Mouse (Mus musculus) ES-E14 (cell line): Measurements from ENCODE around the gene Grin2b. TPM values are rescaled to one million over a fixed set of nuclear protein-coding genes. Genes with fewer than 3 reads are reported as not detected.
A peak's percentile ranks its signal among the peaks of the same experiment; 100 is the strongest.

ENCODE experiments used
- DNase-seq: peaks from one replicate; pipeline ENCODE4 v3.0.0-alpha.2; 2013; ENCODE audit warnings: low read depth, low spot score
- H3K27ac ChIP-seq: 2 replicates; pipeline ENCODE4 v1.5.1; 2012; ENCODE audit warnings: low read depth, mild to moderate bottlenecking, low read length, moderate library complexity, mixed read lengths; ENCODE audit not compliant: poor library complexity, insufficient read depth, severe bottlenecking
- H3K36me3 ChIP-seq: 2 replicates; pipeline ENCODE4 v1.6.1; 2012; ENCODE audit warnings: mild to moderate bottlenecking, low read length, moderate library complexity, mixed read lengths; ENCODE audit not compliant: control insufficient read depth, poor library complexity, insufficient read depth, severe bottlenecking
- H3K4me1 ChIP-seq, 2 experiments: fragments of 150-350 bp in 1 of 2; sonication (generic) in 1 of 2; 2 replicates each; pipeline ENCODE4 v1.6.1; 2012; ENCODE audit warnings: low read length in 2 of 2, mild to moderate bottlenecking in 1 of 2, mixed read lengths in 1 of 2; ENCODE audit not compliant: control insufficient read depth in 2 of 2, insufficient read depth in 2 of 2, poor library complexity in 1 of 2
- H3K4me3 ChIP-seq, 2 experiments: fragments of 150-350 bp in 1 of 2; sonication (generic) in 1 of 2; 2 replicates each; pipeline ENCODE4 v1.5.1; 2012; ENCODE audit warnings: low read length in 2 of 2, low read depth in 1 of 2, mild to moderate bottlenecking in 1 of 2, mixed read lengths in 1 of 2; ENCODE audit not compliant: insufficient read depth in 1 of 2, poor library complexity in 1 of 2, severe bottlenecking in 1 of 2
- H3K9ac ChIP-seq: 2 replicates; pipeline ENCODE4 v1.6.1; 2012; ENCODE audit warnings: low read depth, mild to moderate bottlenecking, low read length, mixed read lengths; ENCODE audit not compliant: poor library complexity, insufficient read depth, severe bottlenecking
- H3K9me3 ChIP-seq: fragments of 150-350 bp; sonication (generic); 2 replicates; pipeline ENCODE4 v1.6.1; 2012; ENCODE audit warnings: low read depth, mild to moderate bottlenecking, low read length; ENCODE audit not compliant: control insufficient read depth, insufficient read depth
- CHD2 ChIP-seq: IDR thresholded peaks from 2 replicates; pipeline ENCODE4 v1.6.1; 2014; ENCODE audit warnings: mild to moderate bottlenecking, low read depth, low read length, inconsistent platforms
- HCFC1 ChIP-seq: IDR thresholded peaks from 2 replicates; pipeline ENCODE4 v1.6.1; 2012; ENCODE audit warnings: low read length, inconsistent platforms, borderline replicate concordance; ENCODE audit not compliant: insufficient read depth
- MAFK ChIP-seq: IDR thresholded peaks from 2 replicates; pipeline ENCODE4 v1.6.1; 2014; ENCODE audit warnings: mild to moderate bottlenecking, low read depth, low read length, inconsistent platforms; ENCODE audit not compliant: insufficient read depth
- ZC3H11A ChIP-seq: IDR thresholded peaks from 2 replicates; pipeline ENCODE4 v1.6.1; 2012; ENCODE audit warnings: low read depth, mild to moderate bottlenecking, inconsistent platforms, low read length, borderline replicate concordance
- ZNF384 ChIP-seq: IDR thresholded peaks from 2 replicates; pipeline ENCODE4 v1.6.1; 2012; ENCODE audit warnings: low read depth, low read length, inconsistent platforms
- in situ Hi-C, 2 experiments: fragments of 600-800 bp; cut with MboI; formaldehyde crosslinking; loops; one replicate each; pipeline ENCODE4 v1.15.1; 2025; ENCODE audit warnings: low sequenced_read_pairs in 2 of 2, inconsistent platforms in 1 of 2; ENCODE audit not compliant: unreplicated experiment in 2 of 2
- total RNA-seq: library from RNA; depleted of rRNA; stranded (reverse); fragments of 300-350 nt; gene quantifications from 2 replicates; pipeline ENCODE4 v1.2.3, GENCODE M21; 2012

Gene Grin2b
- total RNA-seq, 1 experiment = 1.2 TPM

DNA sequence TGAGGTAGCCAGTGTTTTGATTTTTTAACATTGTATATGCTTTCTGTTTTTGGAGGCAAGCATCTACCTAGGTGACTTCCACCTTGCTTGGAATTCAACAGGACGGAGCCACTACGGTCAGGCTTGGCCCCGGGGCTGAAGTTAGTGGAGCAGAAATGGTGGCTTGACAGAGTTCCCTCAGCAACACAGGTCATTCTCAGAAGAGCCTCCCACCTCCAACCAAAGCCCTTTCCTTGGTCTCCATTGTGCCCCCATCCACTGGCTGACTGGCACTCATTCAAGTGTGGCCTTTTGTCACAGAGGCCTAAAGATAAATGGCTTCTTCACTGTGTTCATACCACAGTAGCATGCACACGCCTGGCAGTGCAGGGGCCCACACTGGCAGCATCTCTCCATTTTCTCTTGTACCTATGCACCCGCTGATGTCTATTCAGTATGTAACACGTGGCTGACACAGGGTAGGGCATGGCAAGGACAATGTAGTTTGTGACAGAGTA is 230.1 kb downstream of the Grin2b start:
- H3K9me3 ChIP-seq = no peaks in the 10 kb centered on the region
- no peak overlapping the region for H3K9ac ChIP-seq
- DNase-seq = no peak
- in situ Hi-C loops = no loop called here
- H3K4me1 ChIP-seq = no peaks in the 10 kb centered on the region
- H3K27ac ChIP-seq = no peak overlapping the region
- no peak overlapping the region for H3K4me3 ChIP-seq
- no peaks in the 10 kb centered on the region for H3K36me3 ChIP-seq
- TF ChIP-seq ZC3H11A = no peak
- no peak for TF ChIP-seq CHD2
- TF ChIP-seq MAFK = no peak
- TF ChIP-seq HCFC1 = no peak
- no peak for TF ChIP-seq ZNF384

DNA sequence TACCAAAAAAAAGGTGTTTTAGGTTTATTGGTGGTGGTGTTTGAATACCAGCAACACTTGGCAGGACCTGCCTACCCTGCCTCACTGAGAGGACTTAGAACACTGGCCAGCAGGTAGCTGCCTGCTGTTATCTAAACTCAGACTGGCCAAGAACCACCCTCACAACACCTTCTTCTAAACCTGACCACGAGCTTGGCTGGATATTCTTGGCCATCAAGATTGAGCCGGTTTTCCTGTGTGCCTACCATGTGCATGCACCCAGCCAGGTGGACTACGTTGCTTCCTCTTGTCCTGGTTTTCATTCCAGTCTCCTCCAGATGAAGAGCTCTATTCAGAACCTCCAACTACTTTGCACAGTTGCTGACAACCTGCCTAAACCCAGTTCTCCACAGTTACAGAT is 240.4 kb downstream of the Grin2b start:
- no peak overlapping the region for H3K9ac ChIP-seq
- in situ Hi-C loops = no loop called here
- H3K4me1 ChIP-seq = no peaks in the 10 kb centered on the region
- no peak for DNase-seq
- H3K36me3 ChIP-seq = no peaks in the 10 kb centered on the region
- H3K4me3 ChIP-seq = no peak overlapping the region
- H3K9me3 ChIP-seq = no peaks in the 10 kb centered on the region
- H3K27ac ChIP-seq = no peak overlapping the region
- TF ChIP-seq CHD2 (no peak), HCFC1 (no peak), ZNF384 (no peak), ZC3H11A (no peak), MAFK (no peak)

DNA sequence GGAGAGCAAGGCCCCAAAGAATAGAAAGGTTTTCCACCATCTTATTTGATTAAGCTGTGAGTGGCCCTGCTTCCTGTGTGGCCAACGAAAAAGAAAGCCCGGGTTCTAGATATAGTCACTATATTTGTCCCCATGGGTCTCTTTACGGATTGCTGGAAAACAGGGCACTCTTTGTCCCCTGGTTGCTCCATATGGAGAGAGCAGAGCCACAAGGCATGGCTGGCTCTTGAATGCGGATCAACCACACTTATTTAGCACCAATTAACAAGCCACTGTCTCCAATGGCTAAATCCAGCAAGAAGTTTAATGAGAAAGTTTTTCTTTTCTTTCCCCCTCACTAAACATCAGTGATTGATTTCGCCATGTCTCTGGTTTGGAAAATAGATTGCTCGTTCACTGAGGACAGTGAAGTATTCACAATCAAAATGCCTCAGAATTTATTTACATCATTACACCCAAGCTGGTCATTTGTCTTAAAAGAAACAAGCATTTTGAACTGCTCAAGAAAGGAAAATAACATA is 240.9 kb downstream of the Grin2b start:
- no peak overlapping the region for H3K4me3 ChIP-seq
- no peaks in the 10 kb centered on the region for H3K4me1 ChIP-seq
- in situ Hi-C loops = no loop called here
- H3K27ac ChIP-seq = no peak overlapping the region
- DNase-seq = no peak
- no peaks in the 10 kb centered on the region for H3K36me3 ChIP-seq
- TF ChIP-seq CHD2 = no peak
- TF ChIP-seq ZC3H11A = no peak
- TF ChIP-seq HCFC1 = no peak
- no peak for TF ChIP-seq MAFK
- no peak for TF ChIP-seq ZNF384
- no peaks in the 10 kb centered on the region for H3K9me3 ChIP-seq
- no peak overlapping the region for H3K9ac ChIP-seq

DNA sequence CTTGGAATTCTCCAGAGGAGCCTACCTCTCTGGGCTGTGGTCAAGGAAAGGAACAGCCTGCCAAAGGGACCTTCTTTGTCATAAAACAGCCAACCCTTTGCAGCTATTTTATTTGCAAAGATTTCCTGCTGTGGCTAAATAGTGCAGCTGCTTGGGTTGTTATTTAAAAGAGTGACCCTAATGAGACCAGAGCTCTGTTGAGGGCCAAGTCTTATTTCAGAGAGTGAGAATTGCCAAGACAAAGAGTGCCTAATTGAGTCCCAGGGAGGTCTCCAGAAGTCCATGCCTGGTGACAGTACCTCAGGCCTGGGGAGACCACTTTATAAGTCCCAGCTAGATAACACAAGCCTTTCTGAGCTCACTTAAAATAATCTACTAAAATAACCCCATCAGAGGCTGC is 255.6 kb downstream of the Grin2b start:
- H3K4me3 ChIP-seq = no peak overlapping the region
- no peaks in the 10 kb centered on the region for H3K36me3 ChIP-seq
- no peaks in the 10 kb centered on the region for H3K9me3 ChIP-seq
- in situ Hi-C loops = no loop called here
- no peak for DNase-seq
- no peak overlapping the region for H3K27ac ChIP-seq
- no peak for TF ChIP-seq MAFK
- no peak for TF ChIP-seq CHD2
- no peak for TF ChIP-seq ZNF384
- no peak for TF ChIP-seq HCFC1
- TF ChIP-seq ZC3H11A = no peak
- no peak overlapping the region for H3K9ac ChIP-seq
- no peaks in the 10 kb centered on the region for H3K4me1 ChIP-seq

DNA sequence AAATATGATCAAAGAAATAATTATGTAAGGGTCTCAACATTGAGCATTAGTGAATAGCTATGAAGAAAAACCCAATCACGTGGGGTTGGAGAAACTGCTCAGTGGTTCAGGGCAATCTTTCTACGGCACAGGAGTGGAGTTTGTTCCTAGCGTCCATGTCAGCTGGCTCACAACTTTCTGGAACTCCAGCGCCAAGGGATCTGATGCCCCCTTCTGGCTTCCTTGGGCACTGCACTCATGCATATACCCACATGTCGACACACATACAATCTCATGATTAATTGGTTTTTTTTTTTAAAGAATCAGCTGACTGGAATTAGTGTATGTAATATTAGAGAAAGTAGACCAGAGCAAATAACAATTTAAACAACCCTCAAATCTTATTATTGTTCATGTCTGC is 258.7 kb downstream of the Grin2b start:
- Histone ChIP-seq H3K36me3 (no peaks in the 10 kb centered on the region), H3K9ac (no peak overlapping the region), H3K4me1 (no peaks in the 10 kb centered on the region), H3K4me3 (no peak overlapping the region), H3K9me3 (no peaks in the 10 kb centered on the region), H3K27ac (no peak overlapping the region)
- TF ChIP-seq ZC3H11A (peak; percentile 32; the same call in 1 of the 2 replicates), ZNF384 (no peak)
- in situ Hi-C loops = no loop called here
- DNase-seq = peak; percentile 35
